Mouse (Mus musculus): Measurements from ENCODE around the gene Thap4. TPM values are rescaled to one million over a fixed set of nuclear protein-coding genes. Genes with fewer than 3 reads are reported as not detected.

Thap4 gene
- polyA plus RNA-seq, 1 experiment from 2014 or later = 19.4 TPM

DNA sequence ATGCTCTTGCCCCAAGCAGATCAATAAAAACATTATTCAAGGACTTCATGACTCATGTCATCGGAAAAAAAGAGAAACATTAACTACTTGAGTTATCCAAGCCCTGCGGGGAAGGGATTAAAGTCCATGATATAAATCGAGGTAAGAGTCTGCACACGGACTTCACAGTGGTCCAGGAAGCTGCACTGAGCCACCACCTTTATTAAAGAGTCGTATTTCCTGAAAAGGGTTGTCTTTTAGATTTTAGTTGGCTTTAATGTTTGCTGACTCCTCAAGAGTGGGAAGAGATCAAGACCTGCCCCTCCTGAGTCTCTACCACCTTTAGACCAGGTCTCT lies 97.7 kb downstream of the Thap4 start:
- no peak overlapping the region for H3K27ac ChIP-seq
- no peaks in the 10 kb centered on the region for H3K79me2 ChIP-seq (ENCODE audit: inconsistent target)
- 83% methylated on average over 5 of the region's 5 CpGs for WGBS (ENCODE audit: missing documents)
- H3K36me3 ChIP-seq (ENCODE audit: inconsistent target) = no peaks in the 10 kb centered on the region
- no peak overlapping the region for H3K4me3 ChIP-seq (ENCODE audit: inconsistent target)

DNA sequence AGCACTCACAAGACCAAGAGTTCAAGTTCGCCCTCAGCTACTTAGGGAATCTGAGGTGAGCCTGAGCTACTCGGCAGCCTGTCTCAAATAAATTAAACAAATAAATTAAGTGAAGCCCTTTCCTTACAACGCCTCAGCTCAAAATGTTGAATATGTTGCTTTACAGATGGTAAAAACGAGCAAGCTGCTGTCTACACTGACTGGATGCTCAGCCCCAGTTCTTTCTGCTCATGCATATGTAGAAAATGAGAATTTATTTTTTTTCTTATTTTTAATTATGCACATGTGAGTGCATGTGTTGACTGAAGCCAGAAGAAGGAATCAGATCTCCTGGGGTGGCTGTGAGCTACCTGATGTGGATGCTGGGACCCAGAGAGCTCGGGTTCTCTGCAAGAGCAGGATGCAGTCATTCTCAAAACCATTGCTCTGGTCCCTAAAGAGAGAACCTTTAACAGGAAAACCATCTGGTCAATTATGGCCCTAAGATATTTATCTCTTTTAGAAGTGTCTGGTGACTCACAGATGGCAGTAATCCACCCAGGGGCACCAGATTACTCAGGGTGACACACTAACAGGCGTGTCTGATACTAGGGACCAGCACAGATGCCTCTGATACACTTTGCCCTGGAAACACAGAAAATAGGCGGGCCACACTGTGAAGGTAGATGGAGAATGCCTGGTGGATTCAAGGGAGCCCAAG lies 98.2 kb downstream of the Thap4 start:
- H3K27ac ChIP-seq = no peak overlapping the region
- no peaks in the 10 kb centered on the region for H3K79me2 ChIP-seq (ENCODE audit: inconsistent target)
- no peaks in the 10 kb centered on the region for H3K36me3 ChIP-seq (ENCODE audit: inconsistent target)
- H3K4me3 ChIP-seq (ENCODE audit: inconsistent target) = no peak overlapping the region
- WGBS (ENCODE audit: missing documents) = 90% methylated on average over 7 of the region's 7 CpGs

DNA sequence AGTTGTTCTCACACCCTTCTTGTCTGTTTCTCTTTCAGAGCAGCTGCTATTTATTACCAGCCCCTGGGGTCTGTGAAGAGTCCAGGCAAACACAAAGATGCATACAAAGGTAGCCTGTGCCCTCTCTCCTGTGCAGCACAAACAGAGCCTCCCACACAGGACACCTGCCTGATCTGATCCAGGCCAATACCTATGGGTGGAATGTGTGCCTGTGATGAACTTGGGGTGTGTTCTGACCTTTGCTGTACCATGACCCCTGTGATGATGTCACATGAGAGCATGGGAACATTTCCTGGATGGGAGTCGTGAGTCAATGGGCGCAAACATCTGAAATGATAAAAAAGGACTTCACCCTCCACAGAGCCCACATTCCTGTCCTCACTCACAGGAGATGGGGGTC lies 99.9 kb downstream of the Thap4 start:
- no peak overlapping the region for H3K27ac ChIP-seq
- H3K4me3 ChIP-seq (ENCODE audit: inconsistent target) = no peak overlapping the region
- no peaks in the 10 kb centered on the region for H3K36me3 ChIP-seq (ENCODE audit: inconsistent target)
- no peaks in the 10 kb centered on the region for H3K79me2 ChIP-seq (ENCODE audit: inconsistent target)
- WGBS (ENCODE audit: missing documents) = 79% methylated on average over 2 of the region's 2 CpGs

DNA sequence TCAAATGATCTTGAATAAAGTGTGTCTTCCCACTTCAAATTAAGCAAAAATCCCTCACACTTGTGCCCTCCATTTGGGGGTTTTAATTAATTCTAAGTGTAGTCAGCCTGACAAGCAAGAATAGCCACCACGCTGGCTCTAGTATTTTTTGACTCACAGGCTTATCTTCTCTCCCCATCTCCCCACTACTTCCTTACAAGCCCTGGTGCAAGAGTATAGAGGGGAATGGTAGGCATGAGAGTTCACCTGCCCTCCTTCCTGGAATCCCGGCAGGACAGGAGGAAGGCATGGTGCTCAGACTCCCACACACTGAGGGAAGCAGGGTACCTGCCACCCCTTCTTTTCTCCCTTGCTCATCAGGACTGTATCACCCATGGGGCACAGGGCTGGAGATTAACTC lies 100.4 kb downstream of the Thap4 start:
- H3K36me3 ChIP-seq (ENCODE audit: inconsistent target) = no peaks in the 10 kb centered on the region
- H3K27ac ChIP-seq = no peak overlapping the region
- no peak overlapping the region for H3K4me3 ChIP-seq (ENCODE audit: inconsistent target)
- no peaks in the 10 kb centered on the region for H3K79me2 ChIP-seq (ENCODE audit: inconsistent target)
- WGBS (ENCODE audit: missing documents) = 4% methylated on average over 2 of the region's 2 CpGs

Other genes starting within 250 kb of the Thap4 start
- gene Farp2, start 242.8 kb downstream of the Thap4 start, polyA plus RNA-seq (2018) = 0.95 to 4.0 TPM (median 1.7 TPM) in 3 replicates
- gene Stk25, start 96.2 kb downstream of the Thap4 start, polyA plus RNA-seq (2018) = 28.4 to 40.0 TPM (median 31.3 TPM) in 3 replicates
- not detected in 3 replicates for gene Bok, start 69.2 kb downstream of the Thap4 start, polyA plus RNA-seq (2018)
- gene Atg4b, start 3.4 kb downstream of the Thap4 start, polyA plus RNA-seq (2018) = 35.6 to 47.4 TPM (median 36.8 TPM) in 3 replicates
- 11.9 to 58.0 TPM (median 15.6 TPM) in 3 replicates for gene Dtymk, start 47.1 kb upstream of the Thap4 start, polyA plus RNA-seq (2018)
- 5.8 to 10.8 TPM (median 6.5 TPM) in 3 replicates for gene Ing5, start 49.1 kb upstream of the Thap4 start, polyA plus RNA-seq (2018)
- 8.4 to 9.9 TPM (median 9.6 TPM) in 3 replicates for gene D2hgdh, start 70.0 kb upstream of the Thap4 start, polyA plus RNA-seq (2018)
- gene Gal3st2, start 106.4 kb upstream of the Thap4 start, polyA plus RNA-seq (2018) = 0.06 TPM in 1 of 3 replicates, not detected in the others
- gene Gal3st2b, start 163.4 kb upstream of the Thap4 start, polyA plus RNA-seq (2018) = not detected in 3 replicates
- not detected in 3 replicates for gene Gal3st2c, start 235.6 kb upstream of the Thap4 start, polyA plus RNA-seq (2018)

All from macrophage (primary cell).